Mouse (Mus musculus) C2C12 (cell line): ENCODE data around the gene Ces1g.

ENCODE experiments used
- CTCF ChIP-seq: IDR thresholded peaks from one replicate; pipeline ENCODE4 v1.5.1; 2011; ENCODE audit not compliant: control insufficient read depth, insufficient read depth, insufficient read length
- MAX ChIP-seq: IDR thresholded peaks from one replicate; pipeline ENCODE4 v1.6.1; 2011; ENCODE audit warnings: mild to moderate bottlenecking, control low read depth

DNA sequence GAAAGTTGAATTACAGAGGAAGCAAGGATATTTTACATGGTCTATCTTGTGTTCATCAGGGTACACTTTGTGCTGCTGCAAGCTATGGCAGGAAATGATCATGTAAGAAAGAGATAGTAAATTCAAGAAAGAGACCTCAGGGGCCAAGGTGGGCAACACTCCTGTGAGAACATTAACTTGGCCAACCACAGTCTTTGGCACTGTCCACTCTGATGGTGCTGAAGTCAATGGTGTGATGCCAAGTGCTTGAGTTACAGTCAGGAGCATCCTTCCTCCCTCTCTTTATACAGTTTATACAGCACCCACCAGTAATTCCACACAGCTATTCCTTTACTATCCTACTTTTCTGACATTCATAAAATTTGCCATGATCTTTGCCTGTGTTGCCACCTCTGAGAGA lies 23.0 kb upstream of the Ces1g start:
- no peak for TF ChIP-seq CTCF
- TF ChIP-seq MAX: no peak
